Mouse (Mus musculus) liver, embryonic 12.5 days (tissue): ENCODE measurements around the gene Tbc1d10b. TPM values are rescaled to one million over a fixed set of nuclear protein-coding genes. Genes with fewer than 3 reads are reported as not detected.
A peak's percentile ranks its signal among the peaks of the same experiment; 100 is the strongest.
"Not testable (repeated sequence)": the region's sequence is repeated elsewhere in the genome, so short reads cannot be mapped to it uniquely, and the experiment has no call there.

ENCODE experiments used
- ATAC-seq: fragments of 200-750 bp; cut with Nextera tagmentation; 2 replicates; pipeline ENCODE4 v1.8.0; 2017; ENCODE audit warnings: moderate number of reproducible peaks, mild to moderate bottlenecking, moderate library complexity
- H3K27ac ChIP-seq: fragments of 300-500 bp; sonication (generic); 2 replicates; pipeline ENCODE4 v1.5.1; 2016; ENCODE audit warnings: mild to moderate bottlenecking
- H3K27me3 ChIP-seq: fragments of 300-500 bp; sonication (generic); replicated peaks from 2 replicates; pipeline ENCODE4 v1.6.1; 2016; ENCODE audit warnings: mild to moderate bottlenecking, moderate library complexity
- H3K36me3 ChIP-seq: fragments of 300-500 bp; sonication (generic); 2 replicates; pipeline ENCODE4 v1.6.1; 2016; ENCODE audit warnings: mild to moderate bottlenecking, moderate library complexity
- H3K4me1 ChIP-seq: fragments of 300-500 bp; sonication (generic); 2 replicates; pipeline ENCODE4 v1.6.1; 2016
- H3K4me2 ChIP-seq: fragments of 300-500 bp; sonication (generic); 2 replicates; pipeline ENCODE4 v1.6.1; 2016; ENCODE audit warnings: mild to moderate bottlenecking, moderate library complexity
- H3K4me3 ChIP-seq: fragments of 300-500 bp; sonication (generic); 2 replicates; pipeline ENCODE4 v1.5.1; 2016; ENCODE audit warnings: mild to moderate bottlenecking, moderate library complexity
- H3K9ac ChIP-seq: fragments of 300-500 bp; sonication (generic); 2 replicates; pipeline ENCODE4 v1.6.1; 2016; ENCODE audit warnings: mild to moderate bottlenecking, moderate library complexity
- H3K9me3 ChIP-seq: fragments of 300-500 bp; sonication (generic); replicated peaks from 2 replicates; pipeline ENCODE4 v1.6.1; 2016; ENCODE audit warnings: mild to moderate bottlenecking, moderate library complexity
- WGBS: fragments of 180-500 bp; shearing (Covaris S2); methylation state at CpG from one replicate; pipeline ENCODE4 v1.1.7; 2016; ENCODE audit not compliant: insufficient replicate concordance; 5-methylcytosine and 5-hydroxymethylcytosine counted together
- polyA plus RNA-seq: library from polyadenylated mRNA; unstranded; fragments of >200 nt; fragmentation: Nextera tagmentation; extraction: Ambion mirVana; gene quantifications from 2 replicates; pipeline ENCODE4 v1.2.1, GENCODE M21; 2016

Gene Tbc1d10b
- polyA plus RNA-seq, 1 experiment from 2014 or later = 26.7 TPM

DNA sequence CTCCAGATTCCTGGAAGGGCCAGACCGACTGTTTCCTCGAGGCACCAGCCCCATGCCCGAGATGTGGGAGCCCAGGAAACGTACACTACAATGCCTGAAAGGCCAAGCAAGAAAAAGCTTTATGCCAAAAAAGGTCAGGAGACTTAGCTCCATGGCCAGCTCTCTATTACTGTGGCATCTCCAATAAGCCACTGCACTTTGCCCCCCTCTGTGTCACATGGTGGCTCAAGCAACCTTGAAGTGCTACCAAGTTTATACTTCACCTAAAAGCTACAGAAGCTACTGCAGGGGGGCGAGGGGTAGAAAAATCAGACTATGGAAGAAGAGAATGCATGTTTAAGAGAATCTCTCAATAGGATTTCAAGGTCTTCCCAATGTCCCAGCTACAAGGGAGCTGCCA, 15.3 kb downstream of the Tbc1d10b start:
- Histone ChIP-seq H3K27ac (no peak overlapping the region), H3K9ac (no peak overlapping the region), H3K9me3 (no peaks in the 10 kb centered on the region), H3K4me3 (no peak overlapping the region), H3K36me3 (peaks cover 53% of the 10 kb centered on the region), H3K4me2 (no peak overlapping the region), H3K4me1 (peaks cover 46% of the 10 kb centered on the region), H3K27me3 (no peaks in the 10 kb centered on the region)
- no peak for ATAC-seq
- 85% methylated on average over 5 of the region's 5 CpGs for WGBS

DNA sequence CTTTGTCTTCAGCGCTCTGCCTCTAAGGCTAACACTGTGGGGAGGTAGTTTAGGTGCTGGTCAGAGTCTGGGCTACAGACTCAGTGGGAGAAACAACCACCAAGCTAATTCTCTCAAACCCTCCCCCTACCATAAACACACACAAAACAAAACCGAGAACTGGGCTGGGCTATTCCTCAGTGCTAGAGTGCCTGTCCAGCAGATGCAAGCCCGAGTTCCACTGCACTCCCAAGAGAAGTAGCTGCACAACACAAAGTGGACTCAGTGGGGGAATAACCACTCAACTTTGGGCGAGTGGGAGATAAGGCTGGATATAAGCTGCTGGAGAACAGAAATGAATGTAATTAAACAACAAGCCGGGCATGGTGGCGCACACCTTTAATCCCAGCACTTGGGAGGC, 17.6 kb downstream of the Tbc1d10b start:
- ATAC-seq = no peak
- H3K27ac ChIP-seq = peak overlapping the region; percentile 18; the same call in 1 of the 2 replicates
- peaks cover 39% of the 10 kb centered on the region for H3K36me3 ChIP-seq
- no peaks in the 10 kb centered on the region for H3K9me3 ChIP-seq
- WGBS = 73% methylated on average over 6 of the region's 6 CpGs
- no peak overlapping the region for H3K4me3 ChIP-seq
- H3K4me1 ChIP-seq = peaks cover 34% of the 10 kb centered on the region
- no peaks in the 10 kb centered on the region for H3K27me3 ChIP-seq
- no peak overlapping the region for H3K4me2 ChIP-seq
- no peak overlapping the region for H3K9ac ChIP-seq

GRCm38 (mm10) chr7:127188305-127189276, 19.7 kb downstream of the Tbc1d10b start:
- 67% methylated on average over 17 of the region's 17 CpGs for WGBS
- peaks cover 36% of the 10 kb centered on the region for H3K4me1 ChIP-seq
- no peak overlapping the region for H3K4me2 ChIP-seq
- no peaks in the 10 kb centered on the region for H3K27me3 ChIP-seq
- H3K4me3 ChIP-seq = no peak overlapping the region
- H3K27ac ChIP-seq = 0 out of 2 replicates have a peak overlapping the region, but pooled peaks have one; percentile 3
- no peak overlapping the region for H3K9ac ChIP-seq
- peaks cover 27% of the 10 kb centered on the region for H3K36me3 ChIP-seq
- no peaks in the 10 kb centered on the region for H3K9me3 ChIP-seq
- ATAC-seq = no peak

- H3K27ac ChIP-seq = no peak overlapping the region
- H3K27me3 ChIP-seq = no peaks in the 10 kb centered on the region
- H3K4me2 ChIP-seq = no peak overlapping the region
- no peak overlapping the region for H3K4me3 ChIP-seq
- WGBS = 69% methylated on average over 10 of the region's 10 CpGs
- H3K9me3 ChIP-seq = no peaks in the 10 kb centered on the region
- H3K9ac ChIP-seq = no peak overlapping the region
- H3K4me1 ChIP-seq = peaks cover 45% of the 10 kb centered on the region
- no peak for ATAC-seq
- peaks cover 14% of the 10 kb centered on the region for H3K36me3 ChIP-seq
Measured at GRCm38 (mm10) chr7:127187351-127187750, 20.9 kb downstream of the Tbc1d10b start.

DNA sequence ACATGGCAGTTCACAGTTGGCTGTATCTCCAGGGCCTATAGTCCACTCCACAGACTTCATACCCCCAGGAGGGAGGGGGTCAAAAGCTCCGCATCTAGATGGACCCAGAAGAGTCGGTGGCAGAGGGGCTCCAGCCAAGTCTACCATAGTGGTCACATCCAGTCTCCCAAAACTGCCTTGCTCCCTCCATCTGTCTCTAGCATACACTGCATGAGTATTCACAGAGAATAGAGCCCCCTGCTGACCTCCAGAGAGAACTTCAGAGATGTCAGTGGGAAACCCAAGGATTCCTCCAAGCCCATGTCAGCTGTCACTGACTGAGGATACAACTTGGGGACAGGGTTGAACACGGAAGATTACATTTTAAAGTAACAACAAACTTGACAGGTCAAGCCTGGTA, 22.7 kb downstream of the Tbc1d10b start:
- Histone ChIP-seq H3K9ac (no peak overlapping the region), H3K27me3 (no peaks in the 10 kb centered on the region), H3K36me3 (no peaks in the 10 kb centered on the region), H3K4me1 (peaks cover 59% of the 10 kb centered on the region), H3K9me3 (no peaks in the 10 kb centered on the region), H3K27ac (no peak overlapping the region), H3K4me2 (no peak overlapping the region), H3K4me3 (no peak overlapping the region)
- ATAC-seq = no peak; the same call in 1 of the 2 replicates
- 54% methylated on average over 3 of the region's 3 CpGs for WGBS

DNA sequence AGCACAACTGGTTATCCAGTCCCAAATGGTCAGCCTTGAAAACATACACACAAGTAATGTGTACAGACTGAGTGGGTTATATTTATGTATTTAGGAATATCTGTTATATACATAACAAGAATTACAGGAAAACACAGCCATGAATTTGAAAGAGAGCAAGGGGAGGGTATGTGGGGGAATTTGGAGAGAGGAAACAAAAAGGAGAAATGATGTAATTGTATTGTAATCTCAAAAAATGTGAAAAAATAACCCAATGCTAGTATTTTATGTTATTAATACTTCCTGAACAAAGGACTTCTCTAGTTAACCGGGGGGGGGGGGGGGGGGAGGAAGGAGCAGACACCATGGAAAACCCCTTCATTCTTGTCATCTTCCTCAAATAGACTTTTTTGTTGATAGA, 23.5 kb downstream of the Tbc1d10b start:
- Histone ChIP-seq H3K4me3 (no peak overlapping the region), H3K9ac (no peak overlapping the region), H3K36me3 (no peaks in the 10 kb centered on the region), H3K4me2 (no peak overlapping the region), H3K27me3 (no peaks in the 10 kb centered on the region), H3K27ac (peak overlapping the region; percentile 72), H3K9me3 (no peaks in the 10 kb centered on the region), H3K4me1 (peaks cover 66% of the 10 kb centered on the region)
- 18% methylated on average over 1 of the region's 1 CpGs for WGBS
- no peak for ATAC-seq

GRCm38 (mm10) chr7:127183828-127184227, 24.4 kb downstream of the Tbc1d10b start:
- Histone ChIP-seq H3K9me3 (no peaks in the 10 kb centered on the region; the same call in 1 of the 2 replicates), H3K9ac (no peak overlapping the region), H3K4me2 (peak overlapping the region; percentile 19; the same call in 1 of the 2 replicates), H3K4me3 (no peak overlapping the region), H3K4me1 (peaks cover 60% of the 10 kb centered on the region), H3K36me3 (no peaks in the 10 kb centered on the region), H3K27ac (peak overlapping the region; percentile 72), H3K27me3 (no peaks in the 10 kb centered on the region)
- WGBS = 51% methylated on average over 6 of the region's 6 CpGs
- peak; percentile 59; the same call in 1 of the 2 replicates for ATAC-seq

DNA sequence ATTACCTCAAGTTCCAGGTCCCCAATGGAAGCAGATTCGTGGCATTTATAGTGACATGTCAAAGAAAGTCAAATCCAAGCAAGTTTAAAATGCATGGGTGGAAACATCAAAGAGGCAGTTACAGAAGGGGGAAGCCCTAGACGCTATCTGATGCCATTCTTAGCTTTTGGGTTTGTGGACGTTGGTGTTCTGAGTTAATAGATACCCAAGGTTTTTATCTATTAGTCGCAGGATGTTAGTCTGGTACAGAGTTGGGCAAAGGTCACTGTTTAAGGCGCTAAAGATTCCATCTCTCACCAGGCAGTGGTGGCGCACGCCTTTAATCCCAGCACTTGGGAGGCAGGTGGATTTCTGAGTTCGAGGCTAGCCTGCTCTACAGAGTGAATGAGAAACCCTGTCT, 24.9 kb downstream of the Tbc1d10b start:
- Histone ChIP-seq H3K36me3 (no peaks in the 10 kb centered on the region), H3K27me3 (no peaks in the 10 kb centered on the region), H3K4me1 (peaks cover 57% of the 10 kb centered on the region), H3K27ac (peak overlapping the region; percentile 72), H3K4me2 (peak overlapping the region; percentile 19; the same call in 1 of the 2 replicates), H3K9ac (no peak overlapping the region), H3K4me3 (no peak overlapping the region), H3K9me3 (no peaks in the 10 kb centered on the region; the same call in 1 of the 2 replicates)
- peak; percentile 78 for ATAC-seq
- 17% methylated on average over 8 of the region's 8 CpGs for WGBS

DNA sequence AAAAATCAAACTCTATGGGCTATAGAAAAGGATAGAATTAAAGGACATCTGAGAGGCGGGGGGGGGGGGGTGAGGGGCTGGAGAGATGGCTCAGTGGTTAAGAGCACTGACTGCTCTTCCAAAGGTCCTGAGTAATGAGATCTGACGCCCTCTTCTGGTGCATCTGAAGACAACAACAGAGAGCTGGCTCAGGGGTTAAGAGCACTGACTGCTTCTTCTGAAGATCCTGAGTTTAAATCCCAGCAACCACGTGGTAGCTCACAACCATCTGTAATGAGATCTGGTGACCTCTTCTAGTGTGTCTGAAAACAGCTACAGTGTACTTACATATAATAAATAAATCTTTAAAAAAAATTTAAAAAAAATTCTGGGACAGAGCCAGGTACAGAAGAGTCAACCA, 26.5 kb downstream of the Tbc1d10b start:
- ATAC-seq, H3K27me3 ChIP-seq, H3K9me3 ChIP-seq, H3K27ac ChIP-seq, H3K4me2 ChIP-seq, H3K4me3 ChIP-seq, H3K9ac ChIP-seq, H3K36me3 ChIP-seq: not testable (repeated sequence)
- peaks cover 68% of the 10 kb centered on the region for H3K4me1 ChIP-seq
- 26% methylated on average over 3 of the region's 3 CpGs for WGBS

- 27% methylated on average over 2 of the region's 2 CpGs for WGBS
- peaks cover 68% of the 10 kb centered on the region for H3K4me1 ChIP-seq
- no peaks in the 10 kb centered on the region for H3K27me3 ChIP-seq
- H3K4me2 ChIP-seq = no peak overlapping the region
- no peak overlapping the region for H3K27ac ChIP-seq
- no peak overlapping the region for H3K9ac ChIP-seq
- H3K9me3 ChIP-seq = no peaks in the 10 kb centered on the region; the same call in 1 of the 2 replicates
- ATAC-seq = no peak
- no peaks in the 10 kb centered on the region for H3K36me3 ChIP-seq
- H3K4me3 ChIP-seq = no peak overlapping the region
Measured at GRCm38 (mm10) chr7:127180783-127181182, 27.5 kb downstream of the Tbc1d10b start.

- H3K4me3 ChIP-seq = no peak overlapping the region
- no peaks in the 10 kb centered on the region for H3K36me3 ChIP-seq
- H3K9ac ChIP-seq = no peak overlapping the region
- no peak overlapping the region for H3K27ac ChIP-seq
- H3K9me3 ChIP-seq = no peaks in the 10 kb centered on the region; the same call in 1 of the 2 replicates
- WGBS = 69% methylated on average over 4 of the region's 4 CpGs
- ATAC-seq = no peak
- H3K4me2 ChIP-seq = no peak overlapping the region
- peaks cover 34% of the 10 kb centered on the region for H3K4me1 ChIP-seq
- no peaks in the 10 kb centered on the region for H3K27me3 ChIP-seq
Measured at GRCm38 (mm10) chr7:127176937-127177336, 31.3 kb downstream of the Tbc1d10b start.

- H3K9ac ChIP-seq = no peak overlapping the region
- no peaks in the 10 kb centered on the region; the same call in 1 of the 2 replicates for H3K9me3 ChIP-seq
- 69% methylated on average over 5 of the region's 5 CpGs for WGBS
- no peak overlapping the region for H3K4me3 ChIP-seq
- H3K27me3 ChIP-seq = 0 out of 2 replicates have a peak, but pooled peaks cover 3% of the 10 kb centered on the region
- no peak overlapping the region for H3K4me2 ChIP-seq
- H3K36me3 ChIP-seq = no peaks in the 10 kb centered on the region
- H3K27ac ChIP-seq = no peak overlapping the region
- H3K4me1 ChIP-seq = 0 out of 2 replicates have a peak, but pooled peaks cover 14% of the 10 kb centered on the region
- ATAC-seq = no peak
Measured at GRCm38 (mm10) chr7:127166501-127166900, 41.8 kb downstream of the Tbc1d10b start.
